Mouse (Mus musculus) limb, embryonic 14.5 days (tissue): ENCODE measurements at regions not wholly inside any gene's neighbourhood (a gene's known extent, or its start where the extent isn't known, plus 50 kb on each side); places are given as distances from the start of the nearest gene placed in this dataset.
"Not testable (repeated sequence)": the region's sequence is repeated elsewhere in the genome, so short reads cannot be mapped to it uniquely, and the experiment has no call there.

ENCODE experiments used
- ATAC-seq: fragments of 200-750 bp; cut with Nextera tagmentation; 2 replicates; pipeline ENCODE4 v1.8.0; 2017; ENCODE audit warnings: low read depth, moderate number of reproducible peaks, moderate TSS enrichment; ENCODE audit not compliant: low FRiP score
- DNase-seq: peaks from one replicate; pipeline ENCODE4 v3.0.0-alpha.2; 2015; ENCODE audit warnings: low spot score
- H3K27ac ChIP-seq: fragments of 300-500 bp; sonication (generic); replicated peaks from 2 replicates; pipeline ENCODE4 v1.5.1; 2014; ENCODE audit warnings: low read depth, mild to moderate bottlenecking, low read length, moderate library complexity, mixed read lengths
- H3K27me3 ChIP-seq: fragments of 300-500 bp; sonication (generic); 2 replicates; pipeline ENCODE4 v1.6.1; 2014; ENCODE audit warnings: low read length, mixed read lengths; ENCODE audit not compliant: control insufficient read depth, insufficient read depth
- H3K36me3 ChIP-seq: fragments of 300-500 bp; sonication (generic); 2 replicates; pipeline ENCODE4 v1.6.1; 2014; ENCODE audit warnings: mild to moderate bottlenecking, low read length, moderate library complexity, mixed read lengths; ENCODE audit not compliant: control insufficient read depth, insufficient read depth
- H3K4me1 ChIP-seq: fragments of 300-500 bp; sonication (generic); 2 replicates; pipeline ENCODE4 v1.6.1; 2014; ENCODE audit warnings: antibody characterized with exemption, low read length, mixed read lengths; ENCODE audit not compliant: control insufficient read depth, insufficient read depth
- H3K4me2 ChIP-seq: fragments of 300-500 bp; sonication (generic); replicated peaks from 2 replicates; pipeline ENCODE4 v1.6.1; 2014; ENCODE audit warnings: low read depth, mild to moderate bottlenecking, low read length, moderate library complexity; ENCODE audit not compliant: severe bottlenecking
- H3K4me3 ChIP-seq: fragments of 300-500 bp; sonication (generic); replicated peaks from 2 replicates; pipeline ENCODE4 v1.5.1; 2014; ENCODE audit warnings: low read length
- H3K9ac ChIP-seq: fragments of 300-500 bp; sonication (generic); 2 replicates; pipeline ENCODE4 v1.6.1; 2014; ENCODE audit warnings: mild to moderate bottlenecking, low read depth, low read length, moderate library complexity; ENCODE audit not compliant: severe bottlenecking
- H3K9me3 ChIP-seq: fragments of 300-500 bp; sonication (generic); 2 replicates; pipeline ENCODE4 v1.6.1; 2016; ENCODE audit warnings: low read length; ENCODE audit not compliant: control insufficient read depth
- POLR2A ChIP-seq: fragments of 200-500 bp; IDR thresholded peaks from 2 replicates; pipeline ENCODE4 v1.8.0; 2012; ENCODE audit warnings: inconsistent platforms, mild to moderate bottlenecking, moderate library complexity, borderline replicate concordance; ENCODE audit not compliant: insufficient read depth, insufficient read length; ENCODE audit errors: extremely low read depth
- WGBS: fragments of 180-500 bp; shearing (Covaris S2); extraction: QIAGEN DNeasy Blood & Tissue Kit; methylation state at CpG from one replicate; pipeline ENCODE4 v1.1.7; 2014; 5-methylcytosine and 5-hydroxymethylcytosine counted together

- no peaks in the 10 kb centered on the region for H3K4me1 ChIP-seq
- H3K4me2 ChIP-seq: no peak overlapping the region
- no peaks in the 10 kb centered on the region for H3K36me3 ChIP-seq
- H3K9me3 ChIP-seq: no peaks in the 10 kb centered on the region
- no peak overlapping the region for H3K4me3 ChIP-seq
- H3K9ac ChIP-seq: no peak overlapping the region
- no peaks in the 10 kb centered on the region for H3K27me3 ChIP-seq
- no peak for DNase-seq
- no peak overlapping the region for H3K27ac ChIP-seq
- no peak for TF ChIP-seq POLR2A
- 58% methylated on average over 1 of the region's 1 CpGs for WGBS
- ATAC-seq: no peak
Measured at GRCm38 (mm10) chr1:42591855-42592254, 103.7 kb upstream of the Pou3f3 start.

- Histone ChIP-seq H3K27me3 (no peaks in the 10 kb centered on the region), H3K9me3 (no peaks in the 10 kb centered on the region), H3K27ac (no peak overlapping the region), H3K4me1 (no peaks in the 10 kb centered on the region), H3K9ac (no peak overlapping the region), H3K4me3 (no peak overlapping the region), H3K36me3 (no peaks in the 10 kb centered on the region), H3K4me2 (no peak overlapping the region)
- DNase-seq (no peak), ATAC-seq (no peak)
- TF ChIP-seq POLR2A: no peak
- WGBS: 84% methylated on average over 4 of the region's 4 CpGs
Measured at GRCm38 (mm10) chr1:42597065-42597464, 98.5 kb upstream of the Pou3f3 start.

- H3K27ac ChIP-seq: no peak overlapping the region
- H3K9ac ChIP-seq: no peak overlapping the region
- no peaks in the 10 kb centered on the region for H3K9me3 ChIP-seq
- no peak overlapping the region for H3K4me2 ChIP-seq
- ATAC-seq (no peak), DNase-seq (no peak)
- 83% methylated on average over 6 of the region's 6 CpGs for WGBS
- H3K27me3 ChIP-seq: no peaks in the 10 kb centered on the region
- no peak overlapping the region for H3K4me3 ChIP-seq
- no peaks in the 10 kb centered on the region for H3K36me3 ChIP-seq
- H3K4me1 ChIP-seq: no peaks in the 10 kb centered on the region
- TF ChIP-seq POLR2A: no peak
Measured at GRCm38 (mm10) chr1:42599238-42599637, 96.3 kb upstream of the Pou3f3 start.

- Histone ChIP-seq H3K4me2 (no peak overlapping the region), H3K36me3 (no peaks in the 10 kb centered on the region), H3K4me3 (no peak overlapping the region), H3K9me3 (no peaks in the 10 kb centered on the region), H3K9ac (no peak overlapping the region), H3K27me3 (no peaks in the 10 kb centered on the region), H3K27ac (no peak overlapping the region), H3K4me1 (no peaks in the 10 kb centered on the region)
- WGBS: 77% methylated on average over 7 of the region's 7 CpGs
- DNase-seq: no peak
- TF ChIP-seq POLR2A: no peak
- no peak for ATAC-seq
Measured at GRCm38 (mm10) chr1:42606251-42606650, 89.3 kb upstream of the Pou3f3 start.

- not testable (repeated sequence) for H3K4me1 ChIP-seq, DNase-seq, ATAC-seq, H3K27me3 ChIP-seq, H3K36me3 ChIP-seq, H3K4me3 ChIP-seq, H3K4me2 ChIP-seq, H3K9me3 ChIP-seq, H3K27ac ChIP-seq, H3K9ac ChIP-seq
- WGBS: 92% methylated on average over 4 of the region's 4 CpGs
Measured at GRCm38 (mm10) chr1:42607466-42608043, 88.0 kb upstream of the Pou3f3 start.

GRCm38 (mm10) chr1:42623766-42624165, 71.8 kb upstream of the Pou3f3 start:
- DNase-seq (no peak), ATAC-seq (no peak)
- Histone ChIP-seq H3K9ac (no peak overlapping the region), H3K9me3 (no peaks in the 10 kb centered on the region; the same call in 1 of the 2 replicates), H3K4me2 (no peak overlapping the region), H3K27ac (no peak overlapping the region), H3K27me3 (no peaks in the 10 kb centered on the region), H3K4me3 (no peak overlapping the region), H3K36me3 (no peaks in the 10 kb centered on the region), H3K4me1 (peaks cover 9% of the 10 kb centered on the region)
- no peak for TF ChIP-seq POLR2A
- WGBS: 66% methylated on average over 6 of the region's 6 CpGs
